Mouse (Mus musculus) stomach, postnatal 0 days (tissue): Measurements from ENCODE around the gene Rarres2.

Source experiments
- CTCF ChIP-seq: IDR thresholded peaks from 2 replicates; pipeline ENCODE4 v1.5.1; 2016; ENCODE audit warnings: antibody characterized with exemption, low read depth, mild to moderate bottlenecking, moderate library complexity
- EP300 ChIP-seq: optimal IDR thresholded peaks from 2 replicates; pipeline ENCODE3; 2016; ENCODE audit warnings: antibody characterized with exemption

DNA sequence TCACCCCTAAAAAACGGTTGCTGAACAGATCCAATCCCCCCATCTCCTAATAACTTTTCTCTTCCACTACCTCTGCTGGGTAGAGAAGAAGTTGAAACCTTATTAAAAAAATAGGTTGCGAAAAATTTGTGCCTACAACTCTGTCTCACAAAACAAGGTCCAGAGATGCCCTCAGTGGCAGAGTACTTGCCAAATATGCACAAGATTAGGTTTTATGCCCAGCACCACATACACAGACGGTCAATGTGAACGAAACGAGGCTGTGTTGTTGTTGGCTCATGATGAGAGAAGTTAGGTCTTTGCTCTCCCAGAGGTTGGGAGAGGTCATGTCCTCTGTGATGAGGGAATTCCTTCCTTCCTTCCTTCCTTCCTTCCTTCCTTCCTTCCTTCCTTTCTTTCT, 27.3 kb downstream of the Rarres2 start:
- no peak for TF ChIP-seq CTCF
- no peak for TF ChIP-seq EP300
